Mouse (Mus musculus) right cerebral cortex, postnatal 4 days (tissue): ENCODE measurements around the gene Slit3.

ENCODE experiments used
- DNase-seq: peaks from one replicate; pipeline ENCODE4 v3.0.0-alpha.2; 2022

Slit3 gene

GRCm38 (mm10) chr11:35726341-35726846 lies 605.4 kb downstream of the Slit3 start:
- DNase-seq = no peak

DNA sequence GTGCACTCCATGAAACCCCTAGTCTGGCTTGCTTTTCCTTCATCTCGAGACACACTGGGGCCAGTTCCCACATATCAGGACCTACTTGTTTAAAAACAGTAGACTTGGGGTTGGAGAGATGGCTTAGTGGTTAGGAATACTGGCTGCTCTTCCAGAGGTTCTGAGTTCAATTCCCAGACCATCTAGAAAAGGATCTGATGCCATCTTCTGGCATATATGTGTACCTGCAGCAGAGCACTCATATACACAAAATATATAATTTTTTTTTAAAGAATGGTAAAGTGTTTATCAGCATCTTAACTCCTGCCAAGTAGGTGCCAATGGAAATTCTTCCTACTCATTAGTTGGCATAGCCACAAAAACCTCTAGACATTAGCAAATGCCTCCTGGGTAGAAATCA lies 607.2 kb downstream of the Slit3 start:
- no peak for DNase-seq

DNA sequence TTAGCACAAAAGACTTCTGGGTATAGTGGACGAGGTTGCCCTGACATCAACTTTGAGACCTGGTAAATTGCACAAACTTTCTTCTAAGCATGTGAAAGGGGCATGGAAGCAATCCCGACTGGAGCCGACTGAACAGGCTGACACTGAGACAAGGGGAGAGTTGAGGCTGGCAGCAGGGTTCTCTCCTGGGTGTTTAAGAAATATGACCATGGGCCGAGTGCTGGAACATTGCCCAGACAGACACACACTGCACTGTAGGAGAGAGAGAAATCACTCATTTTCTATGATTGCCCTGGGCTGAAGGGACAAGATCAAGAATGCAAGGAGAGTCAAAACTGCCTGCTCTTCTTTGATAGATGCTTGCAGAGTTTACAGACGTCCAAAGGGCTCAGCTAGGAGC lies 608.2 kb downstream of the Slit3 start:
- no peak for DNase-seq

DNA sequence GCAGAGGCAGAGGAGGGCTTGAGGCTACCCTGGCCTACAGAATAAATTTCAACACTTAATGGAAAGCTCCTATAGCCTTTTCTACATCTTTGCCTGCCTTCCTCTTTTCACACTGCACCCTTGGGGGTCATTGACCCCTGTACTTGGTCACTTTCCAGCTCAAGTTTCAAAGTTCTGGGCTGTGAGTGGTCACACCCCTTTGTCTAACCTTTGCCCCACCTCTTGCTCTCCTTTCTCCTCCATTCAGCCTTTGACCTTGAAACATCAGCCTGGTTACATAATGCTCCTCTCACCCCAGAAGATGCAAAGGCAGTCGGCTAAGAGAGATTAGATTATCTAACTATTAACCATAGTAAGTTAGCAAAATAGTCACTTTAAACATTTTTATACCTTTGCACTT lies 611.3 kb downstream of the Slit3 start:
- DNase-seq = no peak

DNA sequence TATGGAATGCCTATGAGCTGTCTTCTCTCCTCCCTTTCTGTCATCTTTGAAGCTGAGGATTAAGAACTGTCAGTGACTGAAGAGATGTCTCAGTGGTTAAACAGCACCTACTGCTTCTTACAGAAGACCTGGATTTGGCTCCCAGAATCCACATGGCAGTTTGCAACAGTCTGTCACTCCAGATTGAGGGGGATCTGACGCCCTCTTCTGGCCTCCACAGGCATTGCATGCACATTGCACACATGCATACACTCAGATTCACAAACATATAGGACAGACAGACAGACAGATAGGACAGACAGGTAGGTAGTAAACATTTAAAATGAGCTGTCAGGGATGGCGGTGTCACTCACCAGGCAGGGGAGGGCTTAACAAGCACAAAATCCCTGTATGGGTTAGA lies 615.8 kb downstream of the Slit3 start:
- no peak for DNase-seq

GRCm38 (mm10) chr11:35737262-35737661 lies 616.2 kb downstream of the Slit3 start:
- no peak for DNase-seq

GRCm38 (mm10) chr11:35738102-35738501 lies 617.1 kb downstream of the Slit3 start:
- no peak for DNase-seq

DNA sequence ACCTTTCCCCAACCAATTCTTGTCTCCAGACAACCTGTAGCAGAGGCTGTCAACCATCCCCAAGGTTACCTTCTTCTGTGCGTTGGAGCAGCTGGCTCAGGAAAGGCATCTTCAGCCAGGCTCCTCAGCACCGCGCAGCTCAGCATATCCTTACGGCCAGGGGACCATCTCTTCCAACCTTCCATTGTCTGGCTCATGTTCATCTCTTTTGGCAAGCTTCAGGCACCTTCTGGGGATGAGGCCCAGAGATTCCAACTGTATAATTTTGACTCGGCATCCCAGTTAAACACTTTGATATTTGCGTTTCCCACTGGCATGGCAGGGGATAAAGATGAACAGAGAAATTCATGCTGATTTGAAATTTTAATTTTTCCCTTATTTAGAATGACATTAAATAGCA lies 622.6 kb downstream of the Slit3 start:
- no peak for DNase-seq

- DNase-seq = no peak
Measured at GRCm38 (mm10) chr11:35744571-35744970, 623.5 kb downstream of the Slit3 start.

DNA sequence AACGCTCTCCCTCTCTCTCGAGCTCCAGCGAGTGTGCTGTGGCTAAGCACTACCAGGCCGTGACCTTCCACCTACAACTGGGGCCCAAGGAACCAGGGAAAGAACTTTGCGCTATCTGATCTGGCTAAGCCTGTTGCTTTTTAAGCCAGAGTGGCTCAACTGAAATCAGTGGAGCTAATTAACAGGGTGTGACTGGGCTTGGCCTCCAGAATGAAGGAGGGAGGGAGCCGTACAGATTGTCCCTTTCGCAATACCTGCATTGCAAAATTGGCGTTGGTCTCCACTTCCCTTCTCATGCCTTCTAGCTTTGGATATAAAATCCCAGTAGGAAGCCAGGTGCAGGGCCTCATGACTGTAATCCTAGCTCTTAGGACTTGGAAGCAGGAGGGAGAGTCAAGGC lies 629.6 kb downstream of the Slit3 start:
- DNase-seq = no peak

GRCm38 (mm10) chr11:35754906-35755418 lies 633.9 kb downstream of the Slit3 start:
- no peak for DNase-seq

- DNase-seq = no peak
Measured at GRCm38 (mm10) chr11:35755546-35755945, 634.5 kb downstream of the Slit3 start.

DNA sequence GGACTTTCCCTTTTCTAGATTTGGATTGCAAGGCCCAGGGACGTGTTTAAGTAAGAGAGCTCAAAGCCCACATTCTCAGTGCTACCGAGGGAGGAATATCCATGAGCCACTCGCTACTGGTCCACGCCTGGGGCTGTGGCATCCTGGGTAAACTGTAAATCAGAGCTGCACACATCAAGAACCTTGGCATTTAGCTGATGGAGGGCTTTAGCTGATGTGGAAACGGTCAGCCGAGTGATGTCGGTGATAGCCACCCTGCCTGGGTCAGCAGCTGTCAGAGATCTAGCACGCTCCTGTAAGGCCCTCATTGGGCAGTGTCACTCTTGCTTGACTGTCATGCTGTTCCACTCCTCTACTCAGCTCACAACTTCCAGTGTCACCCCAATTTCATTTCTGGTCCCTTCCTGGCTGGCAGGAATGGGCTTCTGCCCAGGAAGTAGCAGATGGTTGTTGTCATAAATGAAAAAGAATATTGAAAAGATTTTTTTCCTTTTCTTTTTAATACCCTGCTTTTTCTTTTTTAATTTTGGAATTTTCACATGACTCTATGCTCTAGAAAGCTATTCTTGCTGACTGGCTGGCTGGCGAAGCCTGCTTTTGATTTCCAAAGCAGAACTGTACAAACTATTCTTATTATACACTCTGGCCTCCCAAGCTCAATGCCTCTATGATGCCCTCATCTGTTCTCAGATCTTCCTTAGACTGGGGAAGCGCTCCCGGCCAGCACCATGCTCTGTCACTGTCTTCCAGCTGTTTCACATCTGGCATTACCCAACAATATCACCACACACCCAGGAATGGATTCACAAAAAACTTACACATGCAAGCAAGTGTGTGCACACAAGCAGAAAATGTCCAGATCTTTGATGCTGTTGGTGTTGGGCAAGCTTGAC lies 635.6 kb downstream of the Slit3 start:
- no peak for DNase-seq
